Mouse (Mus musculus): ENCODE data around the gene Snx15. TPM values are rescaled to one million over a fixed set of nuclear protein-coding genes. Genes with fewer than 3 reads are reported as not detected.

The Snx15 gene
- 35.4 and 36.0 TPM in 2 replicates for polyA plus RNA-seq (2014; fragmentation: Nextera tagmentation; extraction: Ambion mirVana)

DNA sequence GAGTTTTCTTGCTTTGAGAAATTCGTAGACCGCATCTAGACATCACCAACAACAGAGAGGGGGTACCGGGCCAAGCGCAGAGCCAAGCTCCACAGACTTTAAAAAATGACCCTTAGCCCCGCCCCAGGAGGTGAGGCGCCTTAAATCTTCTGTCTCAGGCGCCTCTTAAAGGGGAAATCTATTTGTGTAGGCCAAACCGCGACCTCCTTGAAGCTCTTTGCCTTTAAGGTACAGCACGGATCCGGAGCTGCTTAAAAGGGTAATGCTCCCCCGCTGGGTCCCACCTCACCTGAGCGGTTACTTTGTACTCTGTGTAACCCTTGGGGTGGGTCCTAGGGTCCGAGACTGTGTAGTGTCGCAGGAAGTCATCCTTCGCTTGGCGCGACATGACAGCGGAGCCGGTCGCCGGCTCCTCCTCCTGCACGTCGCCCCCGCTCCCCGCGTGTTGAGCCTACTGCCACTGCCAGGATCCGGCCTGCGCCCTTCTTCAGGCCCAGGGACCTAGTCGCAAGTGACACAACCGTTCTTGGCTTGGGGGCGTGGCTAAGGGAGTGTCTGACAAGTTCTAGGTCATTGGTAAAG is at the start of gene Snx15:
Snx15 (minus strand) TSS at position 545 of the 582 bp plus-strand sequence.
- H3K27ac ChIP-seq (ENCODE audit: low read depth), result peak within 1 kb of the TSS; percentile 91
- peak within 1 kb of the TSS; percentile 56 for H3K4me3 ChIP-seq (ENCODE audit: low read depth, low read length)
- H3K4me2 ChIP-seq (ENCODE audit: low read length), result peak within 1 kb of the TSS; percentile 57
- ATAC-seq (replicated peaks; ENCODE audit: low FRiP score, low TSS enrichment, low read depth) (peak; percentile 89), DNase-seq (ENCODE audit: low spot score) (peak; percentile 96)
- no peaks in the 10 kb centered on the region for H3K36me3 ChIP-seq (ENCODE audit: control insufficient read depth, insufficient read depth, low read length)
- no peaks in the 10 kb centered on the region for H3K27me3 ChIP-seq (replicated peaks; ENCODE audit: control insufficient read depth, insufficient read depth, low read length)
- peak within 1 kb of the TSS; percentile 67 for H3K9ac ChIP-seq (ENCODE audit: low read length)
- H3K9me3 ChIP-seq (ENCODE audit: control insufficient read depth, low read length), result no peaks in the 10 kb centered on the region
- under 1% methylated on average over 32 of the region's 32 CpGs for WGBS
- peaks cover 2% of the 10 kb centered on the region; the same call in 1 of the 2 replicates for H3K4me1 ChIP-seq (replicated peaks; ENCODE audit: control insufficient read depth, insufficient read depth, low read length)

GRCm38 (mm10) chr19:6174771-6175170 is 46.7 kb upstream of the Snx15 start:
- H3K9me3 ChIP-seq (ENCODE audit: control insufficient read depth, low read length), result no peaks in the 10 kb centered on the region
- H3K4me2 ChIP-seq (ENCODE audit: low read length), result no peak overlapping the region
- H3K9ac ChIP-seq (ENCODE audit: low read length), result no peak overlapping the region
- no peak for DNase-seq (ENCODE audit: low spot score)
- H3K27me3 ChIP-seq (replicated peaks; ENCODE audit: control insufficient read depth, insufficient read depth, low read length), result no peaks in the 10 kb centered on the region
- no peak overlapping the region for H3K4me3 ChIP-seq (ENCODE audit: low read depth, low read length)
- ATAC-seq (replicated peaks; ENCODE audit: low FRiP score, low TSS enrichment, low read depth), result no peak
- no peaks in the 10 kb centered on the region for H3K4me1 ChIP-seq (replicated peaks; ENCODE audit: control insufficient read depth, insufficient read depth, low read length)
- no peaks in the 10 kb centered on the region for H3K36me3 ChIP-seq (ENCODE audit: control insufficient read depth, insufficient read depth, low read length)
- 15% methylated on average over 5 of the region's 5 CpGs for WGBS
- no peak overlapping the region for H3K27ac ChIP-seq (ENCODE audit: low read depth)

DNA sequence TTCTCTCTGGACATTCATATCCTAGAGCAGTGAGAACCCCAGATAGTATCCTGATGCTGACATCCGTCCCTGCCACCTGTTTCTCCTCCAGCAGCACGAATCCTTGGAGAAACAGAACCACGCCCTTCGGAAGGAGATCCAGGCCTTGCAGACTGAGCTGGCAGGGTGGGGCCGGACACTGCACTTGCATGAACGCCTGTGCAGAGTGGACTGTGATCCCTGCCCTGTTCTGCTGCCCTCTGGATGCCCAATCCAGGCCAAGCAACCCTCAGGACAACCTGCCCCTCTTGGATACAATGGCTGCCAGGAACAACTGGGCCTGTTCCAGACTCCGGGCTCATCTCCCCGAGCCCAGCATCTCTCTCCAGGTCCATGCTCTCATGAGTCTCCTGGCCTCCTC is 43.1 kb upstream of the Snx15 start:
- 87% methylated on average over 8 of the region's 8 CpGs for WGBS

GRCm38 (mm10) chr19:6166750-6167149 is 38.6 kb upstream of the Snx15 start:
- no peak for DNase-seq (ENCODE audit: low spot score)
- no peak overlapping the region for H3K9ac ChIP-seq (ENCODE audit: low read length)
- 73% methylated on average over 4 of the region's 4 CpGs for WGBS

More for the DNA sequence above, 43.1 kb upstream of the Snx15 start:
- Histone ChIP-seq H3K4me3 (ENCODE audit: low read depth, low read length) (no peak overlapping the region), H3K9ac (ENCODE audit: low read length) (no peak overlapping the region), H3K9me3 (ENCODE audit: control insufficient read depth, low read length) (no peaks in the 10 kb centered on the region), H3K27me3 (replicated peaks; ENCODE audit: control insufficient read depth, insufficient read depth, low read length) (no peaks in the 10 kb centered on the region), H3K4me1 (replicated peaks; ENCODE audit: control insufficient read depth, insufficient read depth, low read length) (no peaks in the 10 kb centered on the region), H3K27ac (ENCODE audit: low read depth) (no peak overlapping the region), H3K4me2 (ENCODE audit: low read length) (no peak overlapping the region), H3K36me3 (ENCODE audit: control insufficient read depth, insufficient read depth, low read length) (no peaks in the 10 kb centered on the region)
- DNase-seq (ENCODE audit: low spot score) (no peak), ATAC-seq (replicated peaks; ENCODE audit: low FRiP score, low TSS enrichment, low read depth) (no peak)

DNA sequence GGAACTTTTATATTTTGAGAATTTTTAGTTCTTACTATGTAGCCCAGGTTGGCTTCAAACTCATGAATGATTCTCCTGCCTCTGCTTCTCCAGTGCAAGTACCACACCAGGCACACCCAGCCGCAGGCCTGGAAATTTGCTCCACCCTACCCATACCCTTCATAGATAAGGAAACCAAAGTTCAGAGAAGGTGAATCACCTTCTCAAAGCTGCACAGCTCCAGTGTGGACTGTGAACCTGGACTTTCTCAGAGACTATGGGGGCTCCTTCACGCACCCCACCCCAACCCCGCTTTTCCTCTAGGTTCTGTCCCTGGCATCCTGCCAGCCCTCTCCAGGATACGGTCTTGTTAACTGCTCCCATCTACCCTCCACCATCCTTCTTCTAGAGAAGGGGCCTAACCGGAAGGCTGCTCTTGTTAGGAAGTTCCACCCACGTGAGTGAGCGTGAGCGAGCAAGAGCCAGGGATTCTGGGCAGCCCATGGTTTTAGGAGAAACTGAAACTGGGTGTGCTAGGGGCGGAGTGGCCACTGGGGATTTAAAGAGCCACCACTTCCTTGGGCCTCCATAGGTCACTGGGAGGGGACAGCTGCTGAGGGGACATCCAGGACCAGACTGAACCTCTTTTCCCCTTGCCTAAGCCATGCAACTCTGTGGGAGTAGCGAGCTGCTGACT is 35.9 kb upstream of the Snx15 start:
- H3K4me2 ChIP-seq (ENCODE audit: low read length), result no peak overlapping the region

More at GRCm38 (mm10) chr19:6166750-6167149, 38.6 kb upstream of the Snx15 start:
- Histone ChIP-seq H3K36me3 (ENCODE audit: control insufficient read depth, insufficient read depth, low read length) (no peaks in the 10 kb centered on the region), H3K4me1 (replicated peaks; ENCODE audit: control insufficient read depth, insufficient read depth, low read length) (peaks cover 5% of the 10 kb centered on the region; the same call in 1 of the 2 replicates), H3K4me2 (ENCODE audit: low read length) (no peak overlapping the region), H3K27ac (ENCODE audit: low read depth) (no peak overlapping the region), H3K27me3 (replicated peaks; ENCODE audit: control insufficient read depth, insufficient read depth, low read length) (no peaks in the 10 kb centered on the region), H3K9me3 (ENCODE audit: control insufficient read depth, low read length) (no peaks in the 10 kb centered on the region), H3K4me3 (ENCODE audit: low read depth, low read length) (no peak overlapping the region)
- no peak for ATAC-seq (replicated peaks; ENCODE audit: low FRiP score, low TSS enrichment, low read depth)

GRCm38 (mm10) chr19:6157220-6157619 is 29.1 kb upstream of the Snx15 start:
- WGBS, result 69% methylated on average over 6 of the region's 6 CpGs
- Histone ChIP-seq H3K36me3 (ENCODE audit: control insufficient read depth, insufficient read depth, low read length) (no peaks in the 10 kb centered on the region), H3K4me1 (replicated peaks; ENCODE audit: control insufficient read depth, insufficient read depth, low read length) (no peaks in the 10 kb centered on the region), H3K27me3 (replicated peaks; ENCODE audit: control insufficient read depth, insufficient read depth, low read length) (no peaks in the 10 kb centered on the region), H3K9me3 (ENCODE audit: control insufficient read depth, low read length) (no peaks in the 10 kb centered on the region), H3K27ac (ENCODE audit: low read depth) (no peak overlapping the region), H3K4me2 (ENCODE audit: low read length) (no peak overlapping the region), H3K9ac (ENCODE audit: low read length) (no peak overlapping the region), H3K4me3 (ENCODE audit: low read depth, low read length) (no peak overlapping the region)
- no peak for DNase-seq (ENCODE audit: low spot score)
- no peak for ATAC-seq (replicated peaks; ENCODE audit: low FRiP score, low TSS enrichment, low read depth)

More for the DNA sequence above, 35.9 kb upstream of the Snx15 start:
- ATAC-seq (replicated peaks; ENCODE audit: low FRiP score, low TSS enrichment, low read depth), result 0 out of 2 replicates have a peak, but pooled peaks have one; percentile 43
- H3K36me3 ChIP-seq (ENCODE audit: control insufficient read depth, insufficient read depth, low read length), result no peaks in the 10 kb centered on the region
- H3K27ac ChIP-seq (ENCODE audit: low read depth), result no peak overlapping the region
- no peaks in the 10 kb centered on the region for H3K9me3 ChIP-seq (ENCODE audit: control insufficient read depth, low read length)
- H3K9ac ChIP-seq (ENCODE audit: low read length), result no peak overlapping the region
- WGBS, result 56% methylated on average over 10 of the region's 10 CpGs
- DNase-seq (ENCODE audit: low spot score), result no peak
- peaks cover 5% of the 10 kb centered on the region; the same call in 1 of the 2 replicates for H3K4me1 ChIP-seq (replicated peaks; ENCODE audit: control insufficient read depth, insufficient read depth, low read length)
- H3K4me3 ChIP-seq (ENCODE audit: low read depth, low read length), result no peak overlapping the region
- no peaks in the 10 kb centered on the region for H3K27me3 ChIP-seq (replicated peaks; ENCODE audit: control insufficient read depth, insufficient read depth, low read length)

DNA sequence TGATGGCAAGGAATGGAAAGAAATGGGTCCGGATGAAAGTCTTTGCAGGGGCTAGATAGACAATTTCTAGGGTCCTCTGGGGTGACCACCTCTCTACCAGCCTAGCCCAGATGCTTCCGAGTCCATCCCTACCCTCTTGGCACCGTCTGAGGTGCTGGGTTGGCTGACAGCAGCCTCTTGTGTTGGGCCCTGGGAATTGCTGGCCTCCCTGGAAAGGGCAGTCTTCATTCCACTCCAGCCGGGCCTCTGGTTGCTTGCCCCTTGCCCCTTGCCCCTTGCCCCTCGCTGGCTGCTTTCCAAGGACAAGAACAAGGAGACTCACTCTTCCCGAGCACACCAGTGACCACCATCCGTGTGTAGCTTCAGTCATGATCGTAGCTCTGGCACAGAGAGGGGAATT is 28.3 kb upstream of the Snx15 start:
- no peak overlapping the region for H3K4me3 ChIP-seq (ENCODE audit: low read depth, low read length)
- H3K27ac ChIP-seq (ENCODE audit: low read depth), result no peak overlapping the region
- no peaks in the 10 kb centered on the region for H3K4me1 ChIP-seq (replicated peaks; ENCODE audit: control insufficient read depth, insufficient read depth, low read length)
- no peaks in the 10 kb centered on the region for H3K36me3 ChIP-seq (ENCODE audit: control insufficient read depth, insufficient read depth, low read length)
- ATAC-seq (replicated peaks; ENCODE audit: low FRiP score, low TSS enrichment, low read depth) (no peak), DNase-seq (ENCODE audit: low spot score) (no peak)
- 59% methylated on average over 8 of the region's 8 CpGs for WGBS
- no peak overlapping the region for H3K4me2 ChIP-seq (ENCODE audit: low read length)
- H3K27me3 ChIP-seq (replicated peaks; ENCODE audit: control insufficient read depth, insufficient read depth, low read length), result no peaks in the 10 kb centered on the region
- no peak overlapping the region for H3K9ac ChIP-seq (ENCODE audit: low read length)
- H3K9me3 ChIP-seq (ENCODE audit: control insufficient read depth, low read length), result no peaks in the 10 kb centered on the region

GRCm38 (mm10) chr19:6155174-6155573 is 27.1 kb upstream of the Snx15 start:
- Histone ChIP-seq H3K4me3 (ENCODE audit: low read depth, low read length) (no peak overlapping the region), H3K4me1 (replicated peaks; ENCODE audit: control insufficient read depth, insufficient read depth, low read length) (no peaks in the 10 kb centered on the region), H3K9ac (ENCODE audit: low read length) (no peak overlapping the region), H3K36me3 (ENCODE audit: control insufficient read depth, insufficient read depth, low read length) (no peaks in the 10 kb centered on the region), H3K4me2 (ENCODE audit: low read length) (no peak overlapping the region), H3K9me3 (ENCODE audit: control insufficient read depth, low read length) (no peaks in the 10 kb centered on the region), H3K27me3 (replicated peaks; ENCODE audit: control insufficient read depth, insufficient read depth, low read length) (no peaks in the 10 kb centered on the region), H3K27ac (ENCODE audit: low read depth) (no peak overlapping the region)
- DNase-seq (ENCODE audit: low spot score) (no peak), ATAC-seq (replicated peaks; ENCODE audit: low FRiP score, low TSS enrichment, low read depth) (no peak)
- WGBS, result 84% methylated on average over 9 of the region's 9 CpGs
